Mouse (Mus musculus) forebrain, postnatal 0 days (tissue): Measurements from ENCODE around the gene Sh3d19. TPM values are rescaled to one million over a fixed set of nuclear protein-coding genes. Genes with fewer than 3 reads are reported as not detected.

ENCODE experiments used
- ATAC-seq: fragments of 200-750 bp; cut with Nextera tagmentation; 2 replicates; pipeline ENCODE4 v1.8.0; 2017; ENCODE audit warnings: mild to moderate bottlenecking, moderate library complexity
- DNase-seq: peaks from one replicate; pipeline ENCODE4 v3.0.0-alpha.2; 2015
- H3K27ac ChIP-seq: fragments of 300-500 bp; sonication (generic); 2 replicates; pipeline ENCODE4 v1.5.1; 2014; ENCODE audit warnings: low read depth, mild to moderate bottlenecking, antibody characterized with exemption, low read length, moderate library complexity, mixed read lengths
- H3K27me3 ChIP-seq: fragments of 300-500 bp; sonication (generic); 2 replicates; pipeline ENCODE4 v1.6.1; 2014; ENCODE audit warnings: mild to moderate bottlenecking, low read length, mixed read lengths; ENCODE audit not compliant: insufficient read depth
- H3K36me3 ChIP-seq: fragments of 300-500 bp; sonication (generic); 2 replicates; pipeline ENCODE4 v1.6.1; 2014; ENCODE audit warnings: mild to moderate bottlenecking, moderate library complexity; ENCODE audit not compliant: insufficient read depth
- H3K4me1 ChIP-seq: fragments of 300-500 bp; sonication (generic); 2 replicates; pipeline ENCODE4 v1.6.1; 2014; ENCODE audit warnings: antibody characterized with exemption; ENCODE audit not compliant: insufficient read depth
- H3K4me2 ChIP-seq: fragments of 300-500 bp; sonication (generic); 2 replicates; pipeline ENCODE4 v1.6.1; 2014; ENCODE audit warnings: low read depth, mild to moderate bottlenecking, moderate library complexity
- H3K4me3 ChIP-seq: fragments of 300-500 bp; sonication (generic); 2 replicates; pipeline ENCODE4 v1.5.1; 2014; ENCODE audit warnings: low read depth, low read length, mixed read lengths
- H3K9ac ChIP-seq: fragments of 300-500 bp; sonication (generic); 2 replicates; pipeline ENCODE4 v1.6.1; 2014; ENCODE audit warnings: mild to moderate bottlenecking
- H3K9me3 ChIP-seq: fragments of 300-500 bp; sonication (generic); 2 replicates; pipeline ENCODE4 v1.6.1; 2016; ENCODE audit warnings: low read length
- CTCF ChIP-seq: sonication (generic); IDR thresholded peaks from 2 replicates; pipeline ENCODE4 v1.5.1; 2016; ENCODE audit warnings: antibody characterized with exemption, control low read depth, low read depth
- WGBS: fragments of 180-500 bp; shearing (Covaris S2); extraction: QIAGEN DNeasy Blood & Tissue Kit; methylation state at CpG from one replicate; pipeline ENCODE4 v1.1.7; 2014; 5-methylcytosine and 5-hydroxymethylcytosine counted together
- polyA plus RNA-seq: library from polyadenylated mRNA; unstranded; fragments of >200 nt; fragmentation: Nextera tagmentation; extraction: Ambion mirVana; gene quantifications from 2 replicates; pipeline ENCODE4 v1.2.1, GENCODE M21; 2015
- total RNA-seq: library from RNA; depleted of rRNA; stranded (reverse); fragments of >200 nt; gene quantifications from 2 replicates; pipeline ENCODE4 v1.2.3, GENCODE M21; 2014

Sh3d19 gene
- total and polyA plus RNA-seq, 2 experiments from 2014 or later, result 14.3 to 25.1 TPM

GRCm38 (mm10) chr3:86136936-86137574 lies 166.1 kb downstream of the Sh3d19 start:
- no peak overlapping the region for H3K27ac ChIP-seq
- no peak overlapping the region for H3K9ac ChIP-seq
- peaks cover 9% of the 10 kb centered on the region; the same call in 1 of the 2 replicates for H3K4me1 ChIP-seq
- H3K9me3 ChIP-seq, result no peaks in the 10 kb centered on the region
- WGBS, result 90% methylated on average over 6 of the region's 6 CpGs
- DNase-seq (no peak), ATAC-seq (no peak)
- H3K36me3 ChIP-seq, result peaks cover 46% of the 10 kb centered on the region
- no peak overlapping the region for H3K4me3 ChIP-seq
- no peak for TF ChIP-seq CTCF
- H3K27me3 ChIP-seq, result no peaks in the 10 kb centered on the region
- no peak overlapping the region for H3K4me2 ChIP-seq

GRCm38 (mm10) chr3:86139660-86140059 lies 168.8 kb downstream of the Sh3d19 start:
- 94% methylated on average over 4 of the region's 4 CpGs for WGBS
- Histone ChIP-seq H3K27ac (no peak overlapping the region), H3K4me3 (no peak overlapping the region), H3K9ac (no peak overlapping the region), H3K9me3 (no peaks in the 10 kb centered on the region), H3K4me1 (peaks cover 9% of the 10 kb centered on the region; the same call in 1 of the 2 replicates), H3K27me3 (no peaks in the 10 kb centered on the region), H3K4me2 (no peak overlapping the region), H3K36me3 (peaks cover 46% of the 10 kb centered on the region)
- ATAC-seq (no peak), DNase-seq (no peak)
- no peak for TF ChIP-seq CTCF

- H3K9ac ChIP-seq, result peak overlapping the region; percentile 96
- peaks cover 9% of the 10 kb centered on the region; the same call in 1 of the 2 replicates for H3K4me1 ChIP-seq
- WGBS, result 15% methylated on average over 7 of the region's 7 CpGs
- H3K36me3 ChIP-seq, result peaks cover 37% of the 10 kb centered on the region
- no peaks in the 10 kb centered on the region for H3K9me3 ChIP-seq
- peak; percentile 38 for DNase-seq
- H3K27ac ChIP-seq, result peak overlapping the region; percentile 92
- H3K4me3 ChIP-seq, result peak overlapping the region; percentile 93
- H3K4me2 ChIP-seq, result peak overlapping the region; percentile 75
- no peaks in the 10 kb centered on the region for H3K27me3 ChIP-seq
- no peak for ATAC-seq
- no peak for TF ChIP-seq CTCF
These were observed 170.5 kb downstream of the Sh3d19 start for GRCm38 (mm10) chr3:86141366-86141765.

- H3K9me3 ChIP-seq, result no peaks in the 10 kb centered on the region
- ATAC-seq (peak; percentile 25), DNase-seq (no peak)
- peak overlapping the region; percentile 93 for H3K4me3 ChIP-seq
- peaks cover 9% of the 10 kb centered on the region; the same call in 1 of the 2 replicates for H3K4me1 ChIP-seq
- peak overlapping the region; percentile 96 for H3K9ac ChIP-seq
- no peaks in the 10 kb centered on the region for H3K27me3 ChIP-seq
- TF ChIP-seq CTCF, result no peak
- peaks cover 35% of the 10 kb centered on the region for H3K36me3 ChIP-seq
- under 1% methylated on average over 18 of the region's 18 CpGs for WGBS
- H3K4me2 ChIP-seq, result peak overlapping the region; percentile 75
- peak overlapping the region; percentile 92 for H3K27ac ChIP-seq
These were observed 171.0 kb downstream of the Sh3d19 start for GRCm38 (mm10) chr3:86141886-86142262.

- TF ChIP-seq CTCF, result peak; percentile 97
- no peaks in the 10 kb centered on the region for H3K27me3 ChIP-seq
- DNase-seq, result peak; percentile 99
- peak within 1 kb of the TSS; percentile 93 for H3K4me3 ChIP-seq
- WGBS, result 1% methylated on average over 77 of the region's 77 CpGs
- H3K4me2 ChIP-seq, result peak within 1 kb of the TSS; percentile 75
- peak within 1 kb of the TSS; percentile 96 for H3K9ac ChIP-seq
- peak; percentile 97 for ATAC-seq
- H3K36me3 ChIP-seq, result peaks cover 31% of the 10 kb centered on the region
- H3K4me1 ChIP-seq, result peaks cover 9% of the 10 kb centered on the region; the same call in 1 of the 2 replicates
- peak within 1 kb of the TSS; percentile 92 for H3K27ac ChIP-seq
- H3K9me3 ChIP-seq, result no peaks in the 10 kb centered on the region
These were observed 171.5 kb downstream of the Sh3d19 start, which contains the start of gene Rps3a1 for GRCm38 (mm10) chr3:86142263-86142933. TSS of gene Rps3a1 (minus strand) at chr3:86142702.

GRCm38 (mm10) chr3:86142934-86143317 lies 172.0 kb downstream of the Sh3d19 start:
- no peaks in the 10 kb centered on the region for H3K9me3 ChIP-seq
- H3K27me3 ChIP-seq, result no peaks in the 10 kb centered on the region
- 50% methylated on average over 6 of the region's 6 CpGs for WGBS
- DNase-seq (no peak), ATAC-seq (no peak)
- no peak overlapping the region for H3K27ac ChIP-seq
- H3K4me2 ChIP-seq, result peak overlapping the region; percentile 32; the same call in 1 of the 2 replicates
- peaks cover 9% of the 10 kb centered on the region; the same call in 1 of the 2 replicates for H3K4me1 ChIP-seq
- peak overlapping the region; percentile 48 for H3K9ac ChIP-seq
- H3K36me3 ChIP-seq, result peaks cover 26% of the 10 kb centered on the region
- no peak overlapping the region for H3K4me3 ChIP-seq
- TF ChIP-seq CTCF, result no peak

- ATAC-seq (no peak), DNase-seq (no peak)
- Histone ChIP-seq H3K36me3 (peaks cover 22% of the 10 kb centered on the region), H3K4me3 (no peak overlapping the region), H3K27ac (no peak overlapping the region), H3K9me3 (no peaks in the 10 kb centered on the region), H3K4me1 (peaks cover 9% of the 10 kb centered on the region; the same call in 1 of the 2 replicates), H3K27me3 (no peaks in the 10 kb centered on the region), H3K9ac (no peak overlapping the region), H3K4me2 (no peak overlapping the region)
- 90% methylated on average over 6 of the region's 6 CpGs for WGBS
- TF ChIP-seq CTCF, result no peak
These were observed 172.4 kb downstream of the Sh3d19 start for GRCm38 (mm10) chr3:86143343-86143742.
